Mouse (Mus musculus) heart, postnatal 36 days (tissue): ENCODE measurements at regions not wholly inside any gene's neighbourhood (a gene's known extent, or its start where the extent isn't known, plus 50 kb on each side); places are given as distances from the start of the nearest gene placed in this dataset.
"Not testable (repeated sequence)": the region's sequence is repeated elsewhere in the genome, so short reads cannot be mapped to it uniquely, and the experiment has no call there.

Experiments
- DNase-seq, 2 experiments: peaks; one replicate each; pipeline ENCODE4 v3.0.0; 2021 to 2022
- intact Hi-C: fragments of 180-260 bp; cut with DNase I; formaldehyde crosslinking; loops from one replicate; pipeline ENCODE4 v1.15.1; 2025

GRCm38 (mm10) chr12:47164031-47164717 lies 345.4 kb upstream of the Nova1 start:
- intact Hi-C loops = no loop called here
- peak; percentile 31 to 50 for DNase-seq

GRCm38 (mm10) chr12:47163171-47163570 lies 344.4 kb upstream of the Nova1 start:
- intact Hi-C loops = no loop called here
- no peak for DNase-seq

GRCm38 (mm10) chr12:47162624-47163151 lies 344.0 kb upstream of the Nova1 start:
- intact Hi-C loops = no loop called here
- no peak for DNase-seq

- DNase-seq = no peak
- intact Hi-C loops = no loop called here
These were observed 341.9 kb upstream of the Nova1 start for GRCm38 (mm10) chr12:47160626-47161025.

- DNase-seq, intact Hi-C loops: not testable (repeated sequence)
These were observed 337.2 kb upstream of the Nova1 start for GRCm38 (mm10) chr12:47155916-47156315.

- intact Hi-C loops = no loop called here
- DNase-seq = no peak
These were observed 321.9 kb upstream of the Nova1 start for GRCm38 (mm10) chr12:47140677-47141076.

GRCm38 (mm10) chr12:47129821-47130220 lies 311.1 kb upstream of the Nova1 start:
- DNase-seq = no peak
- intact Hi-C loops = no loop called here

- intact Hi-C loops = no loop called here
- DNase-seq = no peak
These were observed 309.9 kb upstream of the Nova1 start for GRCm38 (mm10) chr12:47128596-47128995.

GRCm38 (mm10) chr12:47121426-47121825 lies 302.7 kb upstream of the Nova1 start:
- intact Hi-C loops = no loop called here
- DNase-seq = no peak

- intact Hi-C loops = no loop called here
These were observed 298.8 kb upstream of the Nova1 start for GRCm38 (mm10) chr12:47117504-47117903.

GRCm38 (mm10) chr12:47089234-47089633 lies 270.5 kb upstream of the Nova1 start:
- DNase-seq = no peak
- intact Hi-C loops = no loop called here

More at GRCm38 (mm10) chr12:47117504-47117903, 298.8 kb upstream of the Nova1 start:
- peak; percentile 10 to 15 for DNase-seq

- intact Hi-C loops = no loop called here
- DNase-seq = no peak
These were observed 256.2 kb upstream of the Nova1 start for GRCm38 (mm10) chr12:47074961-47075360.

GRCm38 (mm10) chr12:47052474-47052873 lies 233.7 kb upstream of the Nova1 start:
- intact Hi-C loops = loop anchor here (5.0 kb wide), 1 partner anchor 810 kb away; no protein-coding TSS in a partner anchor
- no peak for DNase-seq

- intact Hi-C loops = no loop called here
- DNase-seq = no peak
These were observed 202.2 kb upstream of the Nova1 start for GRCm38 (mm10) chr12:47020810-47021348.

GRCm38 (mm10) chr12:46992343-46992742 lies 173.6 kb upstream of the Nova1 start:
- peak; percentile 34 to 36 for DNase-seq
- intact Hi-C loops = no loop called here

- intact Hi-C loops = no loop called here
- no peak for DNase-seq
These were observed 170.2 kb upstream of the Nova1 start for GRCm38 (mm10) chr12:46988972-46989371.

GRCm38 (mm10) chr12:46950223-46950779 lies 131.6 kb upstream of the Nova1 start:
- intact Hi-C loops = no loop called here
- DNase-seq = no peak

- no peak for DNase-seq
- intact Hi-C loops = no loop called here
These were observed 127.0 kb upstream of the Nova1 start for GRCm38 (mm10) chr12:46945707-46946106.

GRCm38 (mm10) chr12:46931086-46931485 lies 112.4 kb upstream of the Nova1 start:
- DNase-seq = no peak
- intact Hi-C loops = no loop called here

- DNase-seq = peak; percentile 31 to 37
- intact Hi-C loops = no loop called here
These were observed 98.6 kb upstream of the Nova1 start for GRCm38 (mm10) chr12:46917286-46917685.

- intact Hi-C loops = no loop called here
- DNase-seq = no peak
These were observed 59.4 kb upstream of the Nova1 start for GRCm38 (mm10) chr12:46878164-46878563.

- intact Hi-C loops = no loop called here
- peak in 1 of 2 experiments; percentile 9 for DNase-seq
These were observed 51.4 kb upstream of the Nova1 start for GRCm38 (mm10) chr12:46870130-46870529.
